Mouse (Mus musculus) layer of hippocampus, postnatal 36 days (tissue): Measurements from ENCODE around the gene Mylk2. TPM values are rescaled to one million over a fixed set of nuclear protein-coding genes. Genes with fewer than 3 reads are reported as not detected.

Experiments used
- DNase-seq, 2 experiments: peaks; one replicate each; pipeline ENCODE4 v3.0.0; 2022
- microRNA-seq, 2 experiments: library from miRNA; unstranded; fragments of <30 nt; microRNA quantifications; one replicate each; pipeline ENCODE4 v1.2.0; 2021
- total RNA-seq, 2 experiments: library from RNA; stranded (reverse); gene quantifications; 2 replicates each; pipeline ENCODE4 v1.2.3; 2021

The Mylk2 gene
- total RNA-seq, 2 experiments from 2014 or later = not detected

GRCm38 (mm10) chr2:152944013-152944412 lies 32.9 kb downstream of the Mylk2 start:
- DNase-seq = no peak

DNA sequence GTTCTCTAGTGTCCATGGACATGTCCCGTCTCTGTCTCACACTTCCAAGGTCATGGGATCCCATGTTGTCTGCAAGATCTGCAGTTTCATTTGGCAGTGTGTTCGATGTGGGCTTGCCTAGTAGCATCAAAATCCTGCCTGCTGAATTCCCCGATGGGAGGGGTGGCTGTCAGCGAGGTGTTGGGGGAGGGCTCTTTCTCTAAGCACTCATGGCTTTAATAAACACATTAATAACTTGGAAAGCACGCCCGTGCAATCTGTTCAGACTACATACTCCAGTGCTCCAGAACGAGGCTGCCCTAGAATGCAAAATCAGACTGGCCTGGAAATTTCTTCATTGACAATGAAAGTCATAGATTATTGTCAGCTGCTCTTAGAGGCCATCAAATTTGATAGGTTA lies 35.9 kb downstream of the Mylk2 start:
- peak; percentile 42 to 46 for DNase-seq

GRCm38 (mm10) chr2:152948438-152949020 lies 37.4 kb downstream of the Mylk2 start:
- no peak for DNase-seq

GRCm38 (mm10) chr2:152950358-152951064 lies 39.4 kb downstream of the Mylk2 start:
- no peak for DNase-seq

- peak; percentile 56 to 66 for DNase-seq
These were observed 40.1 kb downstream of the Mylk2 start, which contains the start of gene Dusp15 for GRCm38 (mm10) chr2:152951065-152951849. TSS of gene Dusp15 (minus strand) at chr2:152951698.

- DNase-seq = no peak
These were observed 40.9 kb downstream of the Mylk2 start for GRCm38 (mm10) chr2:152951850-152952720.

DNA sequence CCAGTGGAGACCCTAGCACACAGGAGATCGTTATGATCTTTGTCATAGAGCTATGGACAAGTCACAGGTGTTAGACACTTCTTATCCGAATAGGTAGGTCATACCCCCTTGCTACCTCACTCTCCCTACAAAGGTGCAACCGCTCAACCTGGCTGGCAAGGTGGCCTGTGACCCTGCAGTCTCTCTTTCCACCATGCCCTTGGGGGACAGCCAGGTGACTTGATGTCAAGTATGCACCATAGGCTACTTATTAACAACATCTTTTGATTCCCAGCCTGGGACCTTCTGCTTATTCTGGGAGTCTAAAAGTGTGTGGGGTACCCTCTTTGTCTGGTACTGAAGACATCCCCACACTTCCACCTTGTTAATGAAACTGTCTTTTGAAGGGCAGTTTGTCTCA lies 47.0 kb downstream of the Mylk2 start:
- DNase-seq = no peak

DNA sequence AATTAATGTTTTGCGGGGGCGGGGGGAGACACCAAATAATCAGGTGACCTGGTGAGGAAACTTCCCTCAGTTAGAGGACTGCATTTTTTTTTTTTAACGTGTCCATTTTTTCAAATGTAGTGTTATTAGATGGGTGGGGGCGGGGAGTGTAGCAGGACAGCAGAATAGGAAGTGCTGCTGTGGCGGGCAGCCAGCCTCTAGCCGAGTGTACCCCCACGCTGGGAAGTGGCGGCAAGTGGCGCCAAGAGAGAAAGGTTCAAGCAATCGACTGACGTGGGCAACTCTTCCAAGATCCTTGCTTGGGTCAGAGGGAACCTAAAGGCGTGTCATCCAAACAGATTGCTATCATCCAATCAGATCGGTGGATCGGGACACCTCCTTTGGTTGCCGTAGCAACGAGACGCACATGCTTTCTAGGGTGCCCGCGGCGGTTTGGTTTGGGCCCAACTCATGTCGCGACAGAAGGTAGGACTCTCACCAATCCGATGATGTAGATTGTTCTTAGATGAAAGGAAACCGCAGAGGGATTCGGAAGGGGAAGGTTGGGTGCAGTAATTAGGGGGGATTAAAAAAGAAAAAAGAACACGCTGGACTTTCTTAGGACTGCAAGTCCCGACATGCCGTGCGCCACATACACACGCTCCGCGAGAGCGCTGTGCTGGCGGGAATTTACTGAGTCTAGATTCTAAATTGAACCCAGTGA lies 51.1 kb downstream of the Mylk2 start, which contains the start of gene Ttll9:
TSS of gene Ttll9 (plus strand) at position 395 of the 703 bp plus-strand sequence.
- peak; percentile 79 to 83 for DNase-seq

DNA sequence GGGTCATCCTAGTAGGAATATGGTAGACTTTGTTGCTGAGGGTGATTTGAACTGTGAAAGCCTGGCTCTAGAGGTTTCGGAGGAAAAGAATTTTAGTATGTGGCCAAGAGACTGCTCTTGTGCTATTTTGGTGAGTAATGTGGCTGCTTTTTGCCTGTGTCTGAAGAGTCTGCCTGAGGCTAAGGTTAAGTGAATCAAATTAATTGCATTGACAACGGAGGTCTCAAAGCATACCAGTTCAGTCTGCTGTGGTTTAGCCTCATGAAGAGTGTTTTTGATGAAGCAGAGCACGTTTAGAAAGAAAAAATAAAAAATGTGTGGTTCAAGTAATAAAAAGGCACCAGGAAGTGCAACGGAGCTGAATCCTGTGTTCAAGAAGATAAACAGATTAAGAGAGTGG lies 54.4 kb downstream of the Mylk2 start:
- DNase-seq = no peak

Small RNA genes lying within 50 kb of the gene (microRNA-seq; reads per million reads assigned to microRNA genes)
- 0 reads per million in 2 experiments for gene Mir5622

Other genes with a start within 250 kb of the Mylk2 start
- 10 to 100 TPM; 77.3 to 77.5 TPM for gene H13, start 241.9 kb upstream of the Mylk2 start, total RNA-seq
- gene Mcts2, start 224.3 kb upstream of the Mylk2 start, total RNA-seq = 10 to 100 TPM; 19.7 to 22.9 TPM
- 10 to 100 TPM; 15.3 to 19.8 TPM for gene Id1, start 175.1 kb upstream of the Mylk2 start, total RNA-seq
- 1 to 10 TPM; 1.7 to 2.7 TPM for gene Cox4i2, start 157.2 kb upstream of the Mylk2 start, total RNA-seq
- gene Bcl2l1, start 79.6 kb upstream of the Mylk2 start, total RNA-seq = 100 to 1,000 TPM; 116 to 141 TPM
- gene Tpx2, start 63.4 kb upstream of the Mylk2 start, total RNA-seq = 1 to 10 TPM; 2.0 to 3.1 TPM
- gene Foxs1, start 21.9 kb downstream of the Mylk2 start, total RNA-seq = under 1 TPM; 0.35 to 0.68 TPM
- gene Dusp15, start 40.3 kb downstream of the Mylk2 start, total RNA-seq = 10 to 100 TPM; 10.7 to 11.1 TPM
- 1 to 10 TPM; 1.0 TPM for gene Ttll9, start 51.1 kb downstream of the Mylk2 start, total RNA-seq
- 10 to 100 TPM; 36.7 to 44.0 TPM for gene Pdrg1, start 104.1 kb downstream of the Mylk2 start, total RNA-seq
- 1 to 10 TPM; 1.8 to 1.9 TPM for gene Xkr7, start 120.5 kb downstream of the Mylk2 start, total RNA-seq
- gene Ccm2l, start 154.6 kb downstream of the Mylk2 start, total RNA-seq = 1 to 10 TPM; 3.9 to 5.2 TPM
- 1 to 10 TPM; 1.6 to 2.2 TPM for gene Hck, start 197.1 kb downstream of the Mylk2 start, total RNA-seq
- 100 to 1,000 TPM in 1 of 2 experiments, 10 to 100 TPM in 1; 84.1 to 103 TPM for gene Tm9sf4, start 250.0 kb downstream of the Mylk2 start, total RNA-seq